Mouse (Mus musculus) liver, adult 2 months (tissue): ENCODE data around the gene Ube2cbp.

Experiments used
- CTCF ChIP-seq: fragments of 200-500 bp; IDR thresholded peaks from 2 replicates; pipeline ENCODE4 v1.5.1; 2011; ENCODE audit warnings: low read depth, low read length, control low read depth
- POLR2A ChIP-seq: fragments of 200-500 bp; IDR thresholded peaks from 2 replicates; pipeline ENCODE4 v1.6.1; 2011; ENCODE audit warnings: low read length, control low read depth; ENCODE audit not compliant: insufficient read depth; ENCODE audit errors: extremely low read depth

DNA sequence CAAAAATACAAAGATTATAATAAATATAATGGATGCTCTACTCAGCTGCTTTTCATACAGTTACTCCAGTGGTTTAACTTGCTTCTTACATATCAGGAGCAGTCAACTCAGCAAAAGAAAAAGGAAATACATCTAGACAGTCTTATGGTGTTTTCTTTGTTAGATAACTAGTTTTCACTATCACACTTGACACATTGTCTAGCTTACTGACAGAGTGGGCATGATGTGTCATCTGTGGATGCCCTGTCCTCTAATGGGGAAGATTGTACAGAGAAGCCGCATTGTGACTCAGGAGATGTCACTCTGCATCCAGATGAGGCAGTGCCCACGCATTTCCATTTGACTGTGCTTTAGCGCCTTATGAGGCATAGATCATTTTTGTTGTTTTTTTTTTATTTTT is 34.3 kb upstream of the Ube2cbp start:
- no peak for TF ChIP-seq CTCF
- no peak for TF ChIP-seq POLR2A
